Mouse (Mus musculus): ENCODE results near the gene M1ap.

GRCm38 (mm10) chr6:82913336-82914247 is 33.1 kb upstream of the M1ap start:
- TF ChIP-seq CTCF (IDR thresholded peaks at IDR 0.05; ENCODE audit: control insufficient read depth, insufficient read depth, low read length) (no peak), POLR2A (IDR thresholded peaks at IDR 0.05; ENCODE audit: borderline replicate concordance, control insufficient read depth, low read depth, low read length) (no peak)

Data from bone marrow, adult 2 months (tissue).